In genomic region chr16:4789311-4789768, GRCm38 (mm10) we compare ENCODE assay signal across 8 mouse cellular contexts. TPM values are rescaled to one million over a fixed set of nuclear protein-coding genes. Genes with fewer than 3 reads are reported as not detected.
A peak's percentile ranks its signal among the peaks of the same experiment; 100 is the strongest.
DNase-seq lines count a peak whose midpoint lies in the region; ATAC-seq and TF ChIP-seq lines count a peak whose summit lies in the region.

No protein-coding gene starts in this region.

- no peak for DNase-seq in lung, adult 2 months
- no peak for DNase-seq in lung, postnatal 14 days
- peak; percentile 61 for DNase-seq in ZHBTc4 (ENCODE audit: low read depth, low spot score)
- DNase-seq in embryonic facial prominence, embryonic 10.5 days (ENCODE audit: low spot score) = no peak
- peak; percentile 37 for DNase-seq in mesoderm, embryonic 11.5 days (ENCODE audit: low read depth, low spot score)
- no peak for DNase-seq in right cerebral cortex, postnatal 36 days (ENCODE audit: low spot score in 2 of 2)
- DNase-seq in right cerebral cortex, adult 18-20 months = no peak

- under 1% methylated on average over 29 of the region's 29 CpGs for WGBS in lung, adult 2 months
- WGBS in embryonic facial prominence, embryonic 10.5 days = under 1% methylated on average over 29 of the region's 29 CpGs
- under 1% methylated on average over 29 of the region's 29 CpGs for WGBS in hindbrain, embryonic 13.5 days

- peak overlapping the region; percentile 98 for H3K27ac ChIP-seq in embryonic facial prominence, embryonic 10.5 days (replicated peaks)
- peak overlapping the region; percentile 99 for H3K27ac ChIP-seq in hindbrain, embryonic 13.5 days

- no peak for TF ChIP-seq CTCF in lung, adult 2 months (IDR thresholded peaks at IDR 0.05; ENCODE audit: insufficient read depth, low read length)

- peak; percentile 76 for ATAC-seq in hindbrain, embryonic 13.5 days (ENCODE audit: low FRiP score)

- no peak for TF ChIP-seq POLR2A in lung, adult 2 months (IDR thresholded peaks at IDR 0.05; ENCODE audit: borderline replicate concordance, extremely low read depth, low read depth, low read length)

- no peaks in the 10 kb centered on the region for H3K9me3 ChIP-seq in embryonic facial prominence, embryonic 10.5 days
- H3K9me3 ChIP-seq in hindbrain, embryonic 13.5 days = no peaks in the 10 kb centered on the region

- H3K9ac ChIP-seq in hindbrain, embryonic 13.5 days = peak overlapping the region; percentile 81

- no peaks in the 10 kb centered on the region for H3K27me3 ChIP-seq in embryonic facial prominence, embryonic 10.5 days (replicated peaks; ENCODE audit: low read depth, poor library complexity, severe bottlenecking)
- H3K27me3 ChIP-seq in hindbrain, embryonic 13.5 days = no peaks in the 10 kb centered on the region

- peak overlapping the region; percentile 99 for H3K4me3 ChIP-seq in lung, adult 2 months (replicated peaks; ENCODE audit: extremely low read depth, low read depth, low read length)
- H3K4me3 ChIP-seq in embryonic facial prominence, embryonic 10.5 days = peak overlapping the region; percentile 86
- peak overlapping the region; percentile 62 for H3K4me3 ChIP-seq in hindbrain, embryonic 13.5 days

- H3K4me1 ChIP-seq in lung, adult 2 months (ENCODE audit: control insufficient read depth, insufficient read depth, low read length) = peaks cover 9% of the 10 kb centered on the region; the same call in 1 of the 2 replicates
- peaks cover 29% of the 10 kb centered on the region for H3K4me1 ChIP-seq in embryonic facial prominence, embryonic 10.5 days
- peaks cover 43% of the 10 kb centered on the region for H3K4me1 ChIP-seq in hindbrain, embryonic 13.5 days (replicated peaks)

- peaks cover 13% of the 10 kb centered on the region for H3K36me3 ChIP-seq in embryonic facial prominence, embryonic 10.5 days (replicated peaks)
- no peaks in the 10 kb centered on the region for H3K36me3 ChIP-seq in hindbrain, embryonic 13.5 days

- H3K4me2 ChIP-seq in hindbrain, embryonic 13.5 days = peak overlapping the region; percentile 94

RNA-seq across cellular contexts. Expression of gene Cdip1, which starts 0.8 kb away (rescaled TPM):
- polyA plus RNA-seq in lung, adult 2 months (2012; rRNA removed) = 76.7 and 93.0 TPM in 2 replicates
- polyA plus RNA-seq in embryonic facial prominence, embryonic 10.5 days (2016; fragmentation: Nextera tagmentation; extraction: Ambion mirVana) = 112 and 116 TPM in 2 replicates
- 111 and 116 TPM in 2 replicates for polyA plus RNA-seq in hindbrain, embryonic 13.5 days (2015; fragmentation: Nextera tagmentation; extraction: Ambion mirVana)

RNA-seq across cellular contexts. Expression of gene 4930562C15Rik, which starts 45.9 kb away (rescaled TPM):
- 4.9 and 5.2 TPM in 2 replicates for polyA plus RNA-seq in lung, adult 2 months (2012; rRNA removed)
- polyA plus RNA-seq in embryonic facial prominence, embryonic 10.5 days (2016; fragmentation: Nextera tagmentation; extraction: Ambion mirVana) = 0.25 and 0.66 TPM in 2 replicates
- polyA plus RNA-seq in hindbrain, embryonic 13.5 days (2015; fragmentation: Nextera tagmentation; extraction: Ambion mirVana) = 0.65 TPM in 2 replicates

Comparison
In these comparisons a context has a peak if more than half of its experiments do, and no peak if none do; other contexts are left out.
1. DNase-seq: peak in ZHBTc4 (single experiment) and mesoderm, embryonic 11.5 days (single experiment); none in lung, adult 2 months (single experiment), lung, postnatal 14 days (single experiment), embryonic facial prominence, embryonic 10.5 days (single experiment), right cerebral cortex, postnatal 36 days (0 of 2) and right cerebral cortex, adult 18-20 months (single experiment).
2. Peak in every context shown above with its lines, with median percentiles within 50 percentile points of each other: H3K4me3 ChIP-seq.